Mouse (Mus musculus): ENCODE measurements around the gene Slc4a7. TPM values are rescaled to one million over a fixed set of nuclear protein-coding genes. Genes with fewer than 3 reads are reported as not detected.
A peak's percentile ranks its signal among the peaks of the same experiment; 100 is the strongest.

The Slc4a7 gene
- polyA plus RNA-seq (2015; fragmentation: Nextera tagmentation; extraction: Ambion mirVana): 36.9 and 38.2 TPM in 2 replicates

DNA sequence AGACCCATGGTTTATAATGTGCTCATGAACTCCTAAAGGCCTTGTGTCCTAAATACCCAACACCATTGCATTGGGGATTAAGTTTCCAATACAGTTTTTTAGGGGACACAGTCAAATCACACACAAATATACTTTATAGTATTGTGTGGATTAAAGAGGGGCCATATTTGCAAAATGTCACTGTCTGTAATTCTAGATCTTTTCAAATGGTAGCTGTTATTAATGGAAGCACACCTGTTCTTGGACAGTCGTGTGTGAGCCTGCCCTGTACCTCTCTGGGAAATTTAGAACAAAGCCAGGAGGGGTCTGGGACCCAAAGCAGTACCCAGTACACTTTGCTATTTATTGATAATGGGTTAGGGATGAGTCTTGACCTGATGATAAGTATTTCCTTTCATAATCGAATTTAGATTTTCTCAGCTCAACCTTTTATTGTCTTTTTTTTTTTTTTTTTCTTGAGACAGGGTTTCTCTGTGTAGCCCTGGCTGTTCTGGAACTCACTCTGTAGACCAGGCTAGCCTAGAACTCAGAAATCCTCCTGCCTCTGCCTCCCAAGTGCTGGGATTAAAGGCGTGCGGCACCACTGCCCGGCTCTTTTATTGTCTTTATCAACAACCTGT lies at the start of gene Slc4a7:
Gene Slc4a7 (plus strand): TSS at position 570 of the 620 bp plus-strand sequence.
- Histone ChIP-seq H3K9ac (peak within 1 kb of the TSS; percentile 98), H3K36me3 (no peaks in the 10 kb centered on the region), H3K27ac (peak within 1 kb of the TSS; percentile 98), H3K4me2 (peak within 1 kb of the TSS; percentile 53), H3K27me3 (no peaks in the 10 kb centered on the region), H3K9me3 (no peaks in the 10 kb centered on the region), H3K4me1 (replicated peaks) (peaks cover 22% of the 10 kb centered on the region), H3K4me3 (peak within 1 kb of the TSS; percentile 90)
- WGBS: 87% methylated on average over 5 of the region's 5 CpGs
- ATAC-seq (ENCODE audit: low FRiP score): no peak

- no peak overlapping the region for H3K4me3 ChIP-seq
- H3K27me3 ChIP-seq: no peaks in the 10 kb centered on the region
- ATAC-seq (ENCODE audit: low FRiP score): no peak
- WGBS: 83% methylated on average over 1 of the region's 1 CpGs
- H3K36me3 ChIP-seq: no peaks in the 10 kb centered on the region
- H3K4me2 ChIP-seq: no peak overlapping the region
- no peaks in the 10 kb centered on the region for H3K9me3 ChIP-seq
- H3K27ac ChIP-seq: no peak overlapping the region
- H3K9ac ChIP-seq: no peak overlapping the region
- no peaks in the 10 kb centered on the region for H3K4me1 ChIP-seq (replicated peaks)
Measured at GRCm38 (mm10) chr14:14670597-14670996, 31.5 kb upstream of the Slc4a7 start.

DNA sequence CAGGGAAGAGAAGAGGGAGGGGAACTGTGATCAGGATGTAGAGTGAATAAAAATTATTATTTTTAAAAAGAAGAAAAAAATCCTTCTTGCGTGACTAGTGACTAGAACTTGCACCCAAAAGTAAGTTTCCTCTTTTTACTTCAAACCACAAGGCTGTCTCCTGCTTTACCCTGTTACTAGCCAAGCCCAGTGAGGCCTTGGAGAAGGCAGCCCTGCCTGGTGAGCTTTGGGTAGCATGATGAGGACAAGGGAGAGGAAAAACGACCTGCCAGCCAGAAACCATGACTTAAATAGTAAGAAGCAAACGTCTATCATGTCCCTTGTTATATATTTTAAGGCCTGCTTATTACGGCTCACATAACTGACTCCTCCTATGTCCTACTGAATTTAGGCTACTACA lies 20.5 kb upstream of the Slc4a7 start:
- no peak overlapping the region for H3K9ac ChIP-seq
- 71% methylated on average over 4 of the region's 4 CpGs for WGBS
- no peak overlapping the region for H3K27ac ChIP-seq
- no peak overlapping the region for H3K4me3 ChIP-seq
- H3K27me3 ChIP-seq: no peaks in the 10 kb centered on the region
- H3K9me3 ChIP-seq: no peaks in the 10 kb centered on the region
- no peaks in the 10 kb centered on the region for H3K36me3 ChIP-seq
- H3K4me2 ChIP-seq: no peak overlapping the region
- no peak for ATAC-seq (ENCODE audit: low FRiP score)
- no peaks in the 10 kb centered on the region for H3K4me1 ChIP-seq (replicated peaks)

DNA sequence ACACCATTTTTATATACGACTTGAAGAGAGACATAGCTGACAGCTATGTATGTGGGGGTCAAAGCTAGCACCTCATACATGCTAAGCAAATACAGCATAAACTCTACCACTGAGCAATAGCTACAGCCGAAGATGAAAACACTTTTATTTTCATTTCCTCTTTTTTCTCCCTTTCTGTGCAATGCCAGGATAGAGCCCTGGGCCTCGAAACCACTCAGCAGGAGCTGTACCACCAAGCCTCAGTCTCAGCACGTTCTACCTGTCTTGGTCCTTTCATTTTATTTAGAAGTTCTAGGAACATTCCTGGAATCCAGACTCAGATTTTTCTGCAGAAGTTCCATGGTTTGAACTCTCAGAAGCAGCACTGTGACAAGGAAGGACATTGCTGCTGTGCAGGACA lies 17.3 kb upstream of the Slc4a7 start:
- WGBS: 87% methylated on average over 4 of the region's 4 CpGs
- no peak overlapping the region for H3K4me3 ChIP-seq
- no peaks in the 10 kb centered on the region for H3K27me3 ChIP-seq
- no peaks in the 10 kb centered on the region for H3K36me3 ChIP-seq
- H3K4me1 ChIP-seq (replicated peaks): no peaks in the 10 kb centered on the region
- H3K27ac ChIP-seq: no peak overlapping the region
- ATAC-seq (ENCODE audit: low FRiP score): no peak
- H3K4me2 ChIP-seq: no peak overlapping the region
- H3K9ac ChIP-seq: no peak overlapping the region
- no peaks in the 10 kb centered on the region for H3K9me3 ChIP-seq

DNA sequence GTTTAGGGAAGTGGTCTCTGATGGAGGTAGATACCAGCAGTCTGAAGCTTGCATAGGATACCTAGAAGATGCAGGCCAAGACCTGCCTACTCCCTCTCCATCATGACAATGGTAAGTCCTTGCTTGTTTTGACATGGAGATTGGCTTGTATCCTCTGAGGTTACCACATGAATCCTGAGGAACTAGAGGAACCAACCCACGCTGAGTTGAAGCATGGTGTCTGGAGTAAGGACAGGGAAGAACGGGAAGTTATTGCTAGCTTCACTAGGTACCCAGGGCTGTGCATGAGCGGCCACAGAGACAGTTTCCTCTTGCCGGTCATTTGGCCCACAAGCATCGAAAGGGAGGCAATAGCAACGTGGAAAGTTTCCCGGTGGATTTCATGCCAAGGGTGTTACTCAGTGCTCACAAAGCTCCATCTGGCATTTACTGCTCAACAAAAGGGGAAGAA lies 16.0 kb upstream of the Slc4a7 start:
- 86% methylated on average over 7 of the region's 7 CpGs for WGBS
- H3K36me3 ChIP-seq: no peaks in the 10 kb centered on the region
- H3K4me2 ChIP-seq: no peak overlapping the region
- no peak overlapping the region for H3K27ac ChIP-seq
- no peak for ATAC-seq (ENCODE audit: low FRiP score)
- H3K9ac ChIP-seq: no peak overlapping the region
- no peaks in the 10 kb centered on the region for H3K9me3 ChIP-seq
- H3K27me3 ChIP-seq: no peaks in the 10 kb centered on the region
- no peaks in the 10 kb centered on the region for H3K4me1 ChIP-seq (replicated peaks)
- no peak overlapping the region for H3K4me3 ChIP-seq

GRCm38 (mm10) chr14:14687258-14687890 lies 14.7 kb upstream of the Slc4a7 start:
- no peaks in the 10 kb centered on the region for H3K4me1 ChIP-seq (replicated peaks)
- H3K9me3 ChIP-seq: no peaks in the 10 kb centered on the region
- 73% methylated on average over 7 of the region's 7 CpGs for WGBS
- H3K9ac ChIP-seq: no peak overlapping the region
- no peaks in the 10 kb centered on the region for H3K27me3 ChIP-seq
- no peak for ATAC-seq (ENCODE audit: low FRiP score)
- H3K27ac ChIP-seq: no peak overlapping the region
- no peak overlapping the region for H3K4me2 ChIP-seq
- H3K4me3 ChIP-seq: no peak overlapping the region
- H3K36me3 ChIP-seq: no peaks in the 10 kb centered on the region

DNA sequence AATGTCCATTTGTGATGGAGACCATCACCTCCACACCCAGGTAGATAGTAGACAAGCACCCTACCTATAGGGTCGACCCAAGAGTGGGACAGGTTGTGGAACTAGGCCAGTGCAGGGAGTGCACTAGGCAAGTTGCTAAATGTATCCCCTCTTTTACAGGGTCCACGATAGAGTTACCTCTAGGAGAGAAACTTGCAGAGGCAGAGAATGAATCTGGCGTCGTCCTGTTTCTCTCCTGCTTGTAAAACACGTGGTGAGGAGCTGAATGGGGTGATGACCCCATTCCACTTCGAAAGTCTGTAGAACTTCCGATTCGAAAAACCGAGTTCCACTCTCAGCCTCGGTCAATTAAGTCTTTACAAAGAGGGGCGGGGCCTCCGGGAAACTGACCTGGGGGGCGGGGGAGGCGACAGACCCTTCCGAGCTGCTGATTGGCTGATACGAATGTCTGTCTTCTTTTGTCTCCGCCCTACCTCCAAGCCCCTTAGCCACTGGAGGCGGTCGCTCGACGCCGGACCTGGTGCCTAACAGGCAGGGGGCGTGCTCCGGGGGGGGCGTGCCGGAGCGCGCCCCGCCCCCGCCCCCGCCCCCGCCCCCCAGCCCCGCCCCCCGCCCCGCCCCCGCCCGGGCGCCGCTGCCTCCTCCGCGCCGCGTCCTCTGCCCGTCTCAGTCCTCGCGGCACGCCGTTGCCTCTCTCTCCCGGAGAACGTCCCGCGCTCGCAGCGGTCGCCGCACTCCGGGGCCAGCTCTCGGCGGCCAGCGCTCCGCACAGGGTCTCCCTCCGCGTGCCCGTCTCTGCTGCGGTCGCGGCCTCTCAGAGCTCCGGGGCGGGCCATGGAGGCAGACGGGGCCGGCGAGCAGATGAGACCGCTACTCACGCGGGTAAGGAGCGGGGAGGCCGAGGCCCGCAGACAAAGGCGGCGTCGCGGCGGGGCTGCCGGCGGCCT lies 593 bp downstream of the Slc4a7 start:
- Histone ChIP-seq H3K9ac (peak overlapping the region; percentile 98), H3K4me1 (replicated peaks) (peaks cover 24% of the 10 kb centered on the region), H3K9me3 (no peaks in the 10 kb centered on the region), H3K27ac (peak overlapping the region; percentile 98), H3K27me3 (no peaks in the 10 kb centered on the region), H3K4me3 (peak overlapping the region; percentile 90), H3K4me2 (peak overlapping the region; percentile 53), H3K36me3 (no peaks in the 10 kb centered on the region)
- WGBS: under 1% methylated on average over 35 of the region's 85 CpGs
- peak; percentile 97 for ATAC-seq (ENCODE audit: low FRiP score)

DNA sequence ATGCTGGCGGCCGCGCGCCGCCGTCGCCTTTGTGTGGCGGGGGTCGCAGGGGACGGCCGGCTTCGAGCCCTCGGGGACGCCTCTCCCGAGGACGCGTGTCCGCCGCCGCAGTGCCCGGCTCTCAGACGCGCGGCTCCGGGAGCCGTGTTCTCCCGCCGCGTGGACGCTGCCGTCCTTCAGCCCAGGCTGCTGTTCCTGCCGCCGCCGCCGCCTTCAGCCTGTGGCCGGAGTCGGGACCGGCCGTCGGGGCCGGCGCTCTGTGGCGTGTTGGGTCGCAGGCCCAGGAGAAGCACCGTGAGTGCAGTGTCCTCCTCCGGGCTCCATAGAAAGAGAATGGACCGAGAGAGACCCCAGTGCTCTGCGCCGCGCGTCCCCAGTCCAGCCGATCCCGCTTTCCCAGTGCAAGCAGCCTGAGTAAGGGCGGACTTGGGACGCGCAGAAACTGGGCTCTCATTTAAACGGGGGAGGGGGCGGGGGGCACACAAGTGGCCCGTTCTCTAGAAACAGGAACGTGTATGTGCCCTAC lies 1.3 kb downstream of the Slc4a7 start:
- peak; percentile 40 for ATAC-seq (ENCODE audit: low FRiP score)
- Histone ChIP-seq H3K9me3 (no peaks in the 10 kb centered on the region), H3K4me3 (peak overlapping the region; percentile 90)

GRCm38 (mm10) chr14:14704651-14705050 lies 2.6 kb downstream of the Slc4a7 start:
- WGBS: 72% methylated on average over 2 of the region's 2 CpGs
- H3K27ac ChIP-seq: no peak overlapping the region
- H3K4me1 ChIP-seq (replicated peaks): peaks cover 24% of the 10 kb centered on the region
- H3K9me3 ChIP-seq: no peaks in the 10 kb centered on the region
- no peaks in the 10 kb centered on the region for H3K27me3 ChIP-seq
- H3K4me3 ChIP-seq: peak overlapping the region; percentile 90
- no peak for ATAC-seq (ENCODE audit: low FRiP score)
- peak overlapping the region; percentile 98 for H3K9ac ChIP-seq
- H3K36me3 ChIP-seq: peaks cover 5% of the 10 kb centered on the region; the same call in 1 of the 2 replicates
- peak overlapping the region; percentile 53 for H3K4me2 ChIP-seq

More for the DNA sequence above, 1.3 kb downstream of the Slc4a7 start:
- Histone ChIP-seq H3K9ac (peak overlapping the region; percentile 98), H3K4me2 (peak overlapping the region; percentile 53), H3K27ac (peak overlapping the region; percentile 98), H3K27me3 (no peaks in the 10 kb centered on the region), H3K36me3 (peaks cover 2% of the 10 kb centered on the region; the same call in 1 of the 2 replicates), H3K4me1 (replicated peaks) (peaks cover 24% of the 10 kb centered on the region)
- WGBS: under 1% methylated on average over 38 of the region's 60 CpGs

GRCm38 (mm10) chr14:14705126-14705525 lies 3.0 kb downstream of the Slc4a7 start:
- no peaks in the 10 kb centered on the region for H3K9me3 ChIP-seq
- no peak overlapping the region for H3K27ac ChIP-seq
- ATAC-seq (ENCODE audit: low FRiP score): no peak
- peaks cover 5% of the 10 kb centered on the region; the same call in 1 of the 2 replicates for H3K36me3 ChIP-seq
- H3K4me2 ChIP-seq: peak overlapping the region; percentile 53
- peaks cover 24% of the 10 kb centered on the region for H3K4me1 ChIP-seq (replicated peaks)
- no peak overlapping the region for H3K9ac ChIP-seq
- WGBS: 76% methylated on average over 3 of the region's 3 CpGs
- peak overlapping the region; percentile 90 for H3K4me3 ChIP-seq
- no peaks in the 10 kb centered on the region for H3K27me3 ChIP-seq

- Histone ChIP-seq H3K4me3 (no peak overlapping the region), H3K27me3 (no peaks in the 10 kb centered on the region), H3K36me3 (peaks cover 14% of the 10 kb centered on the region), H3K9ac (no peak overlapping the region), H3K27ac (no peak overlapping the region), H3K4me2 (no peak overlapping the region), H3K9me3 (no peaks in the 10 kb centered on the region), H3K4me1 (replicated peaks) (peaks cover 24% of the 10 kb centered on the region)
- ATAC-seq (ENCODE audit: low FRiP score): no peak
- 90% methylated on average over 1 of the region's 1 CpGs for WGBS
Measured at GRCm38 (mm10) chr14:14706381-14706780, 4.3 kb downstream of the Slc4a7 start.

GRCm38 (mm10) chr14:14707061-14707460 lies 5.0 kb downstream of the Slc4a7 start:
- Histone ChIP-seq H3K27ac (no peak overlapping the region), H3K4me2 (no peak overlapping the region), H3K36me3 (peaks cover 16% of the 10 kb centered on the region), H3K9ac (no peak overlapping the region), H3K4me1 (replicated peaks) (peaks cover 24% of the 10 kb centered on the region), H3K27me3 (no peaks in the 10 kb centered on the region), H3K9me3 (no peaks in the 10 kb centered on the region), H3K4me3 (no peak overlapping the region)
- WGBS: 40% methylated on average over 1 of the region's 1 CpGs
- ATAC-seq (ENCODE audit: low FRiP score): no peak

Data from hindbrain, embryonic 13.5 days (tissue).